Mouse (Mus musculus): Measurements from ENCODE around the gene Cttnbp2nl. TPM values are rescaled to one million over a fixed set of nuclear protein-coding genes. Genes with fewer than 3 reads are reported as not detected.

The Cttnbp2nl gene
- total and polyA plus RNA-seq, 3 experiments: 0.08 to 0.49 TPM; not detected in 1

DNA sequence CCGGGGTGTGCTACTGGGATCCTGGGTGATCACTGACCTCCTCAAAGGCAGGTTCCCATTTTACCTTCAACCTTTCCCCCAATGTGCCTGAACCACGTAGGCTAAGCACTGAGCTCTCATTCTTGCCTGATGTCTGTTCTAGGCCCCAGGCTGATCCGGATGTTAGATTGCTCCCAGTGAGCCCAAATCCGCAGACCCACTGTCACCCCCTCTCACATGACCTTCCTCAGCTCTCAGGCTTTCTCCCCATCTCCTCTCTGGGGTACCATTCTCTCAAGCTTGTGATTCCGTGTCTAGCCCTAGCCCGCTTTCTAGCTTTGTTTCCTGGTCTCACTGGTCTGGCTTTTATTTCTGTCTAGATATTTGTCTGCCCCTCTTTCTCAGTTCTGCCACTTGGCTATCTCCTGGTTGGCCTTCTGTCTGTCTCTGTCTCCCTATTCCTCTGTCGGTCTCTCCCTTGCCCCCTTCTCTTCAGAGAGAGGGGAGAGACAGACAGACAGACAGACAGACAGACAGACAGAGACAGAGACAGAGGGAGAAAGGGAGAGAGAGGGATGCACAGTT lies 86.9 kb downstream of the Cttnbp2nl start:
- H3K79me2 ChIP-seq (ENCODE audit: control insufficient read depth, insufficient read depth, low read length, poor library complexity): no peaks in the 10 kb centered on the region
- no peak for DNase-seq (ENCODE audit: low read depth, low spot score)
- H3K9ac ChIP-seq (ENCODE audit: control insufficient read depth, low read depth, low read length, poor library complexity, severe bottlenecking): no peak overlapping the region
- H3K36me3 ChIP-seq (ENCODE audit: control insufficient read depth in 1 of 2, insufficient read depth in 2 of 2, low read length in 2 of 2): no peaks in the 10 kb centered on the region; a peak in 1 of 4 replicates
- no peaks in the 10 kb centered on the region for H3K9me3 ChIP-seq (replicated peaks; ENCODE audit: insufficient read depth, low read length)
- no peak overlapping the region for H3K27ac ChIP-seq (ENCODE audit: control insufficient read depth, low read depth, low read length)
- H3K27me3 ChIP-seq (ENCODE audit: control insufficient read depth in 1 of 2, insufficient read depth in 2 of 2, low read length in 2 of 2): no peaks in the 10 kb centered on the region
- H3K4me3 ChIP-seq (ENCODE audit: control insufficient read depth in 1 of 2, insufficient read depth in 1 of 2, low read depth in 2 of 2, low read length in 2 of 2): no peak overlapping the region
- TF ChIP-seq MEF2A (IDR thresholded peaks at IDR 0.05; ENCODE audit: extremely low read depth, insufficient replicate concordance, low read depth, low read length, poor library complexity, severe bottlenecking) (no peak), NELFE (IDR thresholded peaks at IDR 0.05; ENCODE audit: low read depth, low read length) (no peak), MYC (IDR thresholded peaks at IDR 0.05; ENCODE audit: low read depth, low read length) (no peak), RCOR1 (IDR thresholded peaks at IDR 0.05; ENCODE audit: low read depth, low read length) (no peak), CHD2 (IDR thresholded peaks at IDR 0.05; ENCODE audit: low read length) (no peak), ZC3H11A (IDR thresholded peaks at IDR 0.05; ENCODE audit: low read depth, low read length) (no peak), CHD1 (IDR thresholded peaks at IDR 0.05; ENCODE audit: low read depth, low read length) (no peak), HCFC1 (IDR thresholded peaks at IDR 0.05; ENCODE audit: low read depth, low read length) (no peak), ZMIZ1 (IDR thresholded peaks at IDR 0.05; ENCODE audit: low read depth, low read length) (no peak), ETS1 (IDR thresholded peaks at IDR 0.05; ENCODE audit: low read depth, low read length) (no peak), SIN3A (IDR thresholded peaks at IDR 0.05; ENCODE audit: low read length) (no peak), GATA1 (IDR thresholded peaks at IDR 0.05; ENCODE audit: low read depth, low read length) (no peak)
- H3K4me1 ChIP-seq (ENCODE audit: control insufficient read depth in 1 of 2, insufficient read depth in 2 of 2, low read length in 2 of 2): no peaks in the 10 kb centered on the region; a peak in 1 of 4 replicates

DNA sequence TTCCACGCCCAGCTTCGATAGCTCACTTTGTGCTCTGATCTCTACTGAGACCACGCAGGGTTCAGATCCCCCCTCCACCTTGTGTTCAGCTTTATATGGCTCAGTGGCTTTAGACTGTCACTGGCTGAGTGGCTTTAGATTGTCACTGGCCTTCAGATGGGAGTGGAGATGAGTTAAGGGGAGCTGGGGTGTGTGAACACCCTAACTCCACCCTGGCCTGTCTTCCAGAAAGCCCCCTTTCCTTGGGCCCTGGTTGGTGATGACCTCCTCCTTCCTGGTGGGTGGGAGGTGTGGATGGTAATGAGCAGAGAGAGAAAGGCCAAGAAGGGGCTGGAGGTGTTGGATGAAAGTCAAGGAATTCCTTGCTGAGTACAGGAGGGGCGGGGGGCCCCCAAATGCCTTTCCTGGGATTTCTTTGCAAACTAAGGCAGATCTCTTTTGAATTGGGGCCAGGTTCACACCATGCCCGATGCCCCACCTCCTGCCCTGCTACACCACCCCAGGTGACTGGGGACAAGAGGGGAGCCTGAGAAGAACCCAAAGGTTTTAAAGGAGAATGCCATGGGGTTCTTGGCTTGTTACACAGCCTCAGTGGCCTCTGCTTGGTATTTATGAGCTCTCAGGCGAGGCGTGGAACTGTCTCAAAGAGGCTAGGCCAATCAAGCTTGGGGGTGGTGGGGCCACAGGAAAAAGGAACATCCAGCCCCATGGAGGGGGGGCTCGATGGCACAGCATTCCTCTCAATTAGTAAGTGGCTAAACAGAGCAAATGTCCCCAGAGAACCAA lies 87.7 kb downstream of the Cttnbp2nl start:
- TF ChIP-seq ETS1 (IDR thresholded peaks at IDR 0.05; ENCODE audit: low read depth, low read length) (no peak), RAD21 (IDR thresholded peaks at IDR 0.05; ENCODE audit: low read depth, low read length) (no peak), POLR2AphosphoS5 (IDR thresholded peaks at IDR 0.05; ENCODE audit: borderline replicate concordance, low read depth, low read length) (no peak), E2F4 (IDR thresholded peaks at IDR 0.05; ENCODE audit: borderline replicate concordance, low read depth, low read length) (no peak), USF2 (IDR thresholded peaks at IDR 0.05; ENCODE audit: borderline replicate concordance in 1 of 2, insufficient read depth in 1 of 2, low read depth in 1 of 2, low read length in 2 of 2) (no peak), TAL1 (IDR thresholded peaks at IDR 0.05; ENCODE audit: low read length) (no peak), CTCF (IDR thresholded peaks at IDR 0.05 in 2 of 3, conservative IDR thresholded peaks at IDR 0.05 in 1 of 3; ENCODE audit: control insufficient read depth in 1 of 3, insufficient read depth in 1 of 3, low read depth in 2 of 3, low read length in 3 of 3, poor library complexity in 1 of 3, severe bottlenecking in 1 of 3) (no peak), MAZ (IDR thresholded peaks at IDR 0.05; ENCODE audit: low read depth, low read length) (no peak), GATA1 (IDR thresholded peaks at IDR 0.05; ENCODE audit: low read depth, low read length) (no peak), CHD2 (IDR thresholded peaks at IDR 0.05; ENCODE audit: low read length) (no peak), RCOR1 (IDR thresholded peaks at IDR 0.05; ENCODE audit: low read depth, low read length) (no peak), ZMIZ1 (IDR thresholded peaks at IDR 0.05; ENCODE audit: low read depth, low read length) (no peak)
- Histone ChIP-seq H3K9ac (ENCODE audit: control insufficient read depth, low read depth, low read length, poor library complexity, severe bottlenecking) (no peak overlapping the region), H3K27me3 (ENCODE audit: control insufficient read depth in 1 of 2, insufficient read depth in 2 of 2, low read length in 2 of 2) (no peaks in the 10 kb centered on the region), H3K4me1 (ENCODE audit: control insufficient read depth in 1 of 2, insufficient read depth in 2 of 2, low read length in 2 of 2) (no peaks in the 10 kb centered on the region; a peak in 1 of 4 replicates), H3K36me3 (ENCODE audit: control insufficient read depth in 1 of 2, insufficient read depth in 2 of 2, low read length in 2 of 2) (no peaks in the 10 kb centered on the region; a peak in 1 of 4 replicates), H3K27ac (ENCODE audit: control insufficient read depth, low read depth, low read length) (no peak overlapping the region), H3K4me3 (ENCODE audit: control insufficient read depth in 1 of 2, insufficient read depth in 1 of 2, low read depth in 2 of 2, low read length in 2 of 2) (no peak overlapping the region), H3K79me2 (ENCODE audit: control insufficient read depth, insufficient read depth, low read length, poor library complexity) (no peaks in the 10 kb centered on the region), H3K9me3 (replicated peaks; ENCODE audit: insufficient read depth, low read length) (no peaks in the 10 kb centered on the region)
- no peak for DNase-seq (ENCODE audit: low read depth, low spot score)
